Mouse (Mus musculus) neutrophil, adult 5-6 weeks (primary cell): ENCODE measurements around the gene Clec4f. TPM values are rescaled to one million over a fixed set of nuclear protein-coding genes. Genes with fewer than 3 reads are reported as not detected.
"Not testable (repeated sequence)": the region's sequence is repeated elsewhere in the genome, so short reads cannot be mapped to it uniquely, and the experiment has no call there.

Experiments
- ATAC-seq: fragments of 151-379, 151-347 bp; 2 replicates; pipeline ENCODE4 v1.8.0; 2017; ENCODE audit warnings: mild to moderate bottlenecking, moderate TSS enrichment; ENCODE audit not compliant: insufficient number of reproducible peaks, poor library complexity, low FRiP score, severe bottlenecking; ENCODE audit errors: extremely low read depth
- total RNA-seq: library from RNA; stranded (forward); fragments of 200-1000 nt; gene quantifications from 2 replicates; pipeline ENCODE4 v1.2.3, GENCODE M21; 2017

Gene Clec4f
- total RNA-seq, 1 experiment from 2014 or later = not detected

DNA sequence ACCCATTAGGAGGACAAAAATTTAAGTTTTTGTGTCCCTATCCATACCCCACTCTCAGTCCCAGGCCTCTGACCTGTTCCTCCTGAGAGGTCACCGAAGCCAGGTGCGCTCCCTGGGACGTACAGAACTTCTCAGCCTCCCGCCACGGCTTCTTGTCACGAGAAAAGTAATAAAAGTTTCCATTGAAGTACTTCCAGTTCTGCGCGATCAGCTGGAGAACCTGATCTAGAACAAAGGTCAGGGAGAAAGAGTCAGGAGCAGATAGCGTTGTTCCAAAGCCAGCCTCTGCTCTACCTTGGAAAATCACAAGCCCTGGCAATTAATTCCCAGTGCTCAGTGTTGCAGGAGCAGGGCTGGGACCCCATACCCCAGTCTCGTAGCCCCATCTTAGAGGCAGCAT, 9.3 kb downstream of the Clec4f start:
- ATAC-seq = no peak

DNA sequence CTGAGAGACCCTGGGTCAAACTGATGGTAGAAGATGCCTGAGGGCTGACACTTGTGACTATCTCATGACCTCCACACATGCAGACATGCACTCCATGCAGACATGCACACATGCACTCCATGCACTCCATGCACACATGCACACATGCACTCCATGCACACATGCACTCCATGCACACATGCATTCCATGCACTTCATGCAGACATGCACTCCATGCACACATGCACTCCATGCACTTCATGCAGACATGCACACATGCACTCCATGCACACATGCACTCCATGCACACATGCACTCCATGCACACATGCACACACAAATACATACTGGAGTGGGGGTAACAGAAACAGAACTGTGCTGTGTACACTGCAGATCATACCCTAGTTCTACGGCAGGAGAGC, 20.7 kb downstream of the Clec4f start:
- ATAC-seq = no peak

DNA sequence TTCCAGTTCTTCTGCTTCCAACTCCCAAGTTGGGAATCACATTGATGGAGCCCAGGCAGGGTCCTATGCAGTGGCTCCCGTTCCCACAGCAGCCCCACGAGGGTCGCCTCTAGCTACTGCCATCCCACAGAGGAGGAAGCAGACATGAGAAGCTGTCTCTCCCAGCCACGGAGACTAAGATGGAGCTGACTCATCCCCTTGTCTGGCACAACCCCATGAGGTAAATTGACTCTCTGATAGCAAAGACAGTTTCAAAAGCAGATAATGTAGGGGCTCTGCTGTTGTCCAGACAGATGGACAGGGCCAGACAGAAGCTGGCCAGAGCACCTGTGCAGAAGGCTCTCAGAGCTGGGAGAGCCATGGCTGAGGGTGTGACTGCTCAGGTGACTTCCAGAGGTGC, 21.4 kb downstream of the Clec4f start:
- ATAC-seq = not testable (repeated sequence)

DNA sequence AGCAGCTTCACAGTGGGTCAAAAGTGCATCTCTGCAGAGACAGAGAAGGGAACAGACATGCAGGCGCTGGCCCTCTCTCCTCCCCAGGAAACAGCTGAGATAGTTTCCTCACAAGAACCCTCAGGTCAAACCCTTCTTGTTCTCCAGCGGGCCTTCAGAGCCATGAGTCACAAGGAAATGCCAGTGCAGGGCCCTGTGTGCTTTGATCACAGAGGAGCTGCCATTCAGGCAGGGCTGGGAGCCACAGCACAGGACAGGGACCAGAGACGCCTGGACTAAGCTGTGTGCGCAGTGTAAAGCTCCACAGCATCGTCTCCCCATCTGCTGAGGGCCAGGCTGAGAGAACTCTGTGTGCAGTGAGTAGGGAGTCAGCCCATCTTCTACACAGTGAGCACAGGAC, 21.9 kb downstream of the Clec4f start:
- ATAC-seq = not testable (repeated sequence)

DNA sequence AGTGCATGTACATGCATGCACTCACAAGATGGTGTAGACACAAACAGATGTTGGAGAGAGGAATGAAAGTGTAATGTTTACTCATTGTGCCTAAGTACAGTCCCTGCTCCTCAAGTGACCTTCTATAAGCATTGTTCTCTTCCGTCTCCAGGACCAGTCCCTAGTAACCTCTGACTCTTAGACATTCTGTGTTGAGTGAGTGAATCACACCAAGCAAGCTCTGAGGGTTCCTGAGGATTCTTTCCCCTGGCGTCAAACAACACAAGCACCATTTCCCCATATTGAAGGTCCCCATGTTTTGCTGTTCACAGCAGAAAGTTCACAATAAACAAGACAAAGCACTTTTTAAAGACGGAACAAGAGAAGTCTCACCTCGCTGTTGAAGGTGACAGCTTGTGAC, 24.2 kb downstream of the Clec4f start:
- ATAC-seq = no peak

DNA sequence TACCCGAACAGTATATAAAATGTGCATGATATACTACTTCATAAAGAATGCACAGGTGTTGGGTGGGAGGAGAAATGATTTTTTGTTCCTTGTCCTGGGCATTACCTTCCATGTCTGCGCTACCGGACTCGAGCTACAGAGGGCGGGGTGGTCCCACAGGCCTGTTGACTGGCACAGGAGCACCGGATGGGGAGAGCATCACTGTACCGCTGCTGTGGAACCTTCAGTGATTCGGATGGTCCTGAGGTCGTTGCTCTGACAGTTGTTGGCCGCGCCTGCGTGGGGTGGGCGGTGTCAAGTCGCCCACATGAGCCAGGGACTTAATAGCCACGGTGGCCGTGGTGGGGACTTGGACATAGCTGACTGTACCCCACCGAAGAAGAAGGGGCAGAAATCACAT, 29.2 kb downstream of the Clec4f start:
- ATAC-seq = no peak

DNA sequence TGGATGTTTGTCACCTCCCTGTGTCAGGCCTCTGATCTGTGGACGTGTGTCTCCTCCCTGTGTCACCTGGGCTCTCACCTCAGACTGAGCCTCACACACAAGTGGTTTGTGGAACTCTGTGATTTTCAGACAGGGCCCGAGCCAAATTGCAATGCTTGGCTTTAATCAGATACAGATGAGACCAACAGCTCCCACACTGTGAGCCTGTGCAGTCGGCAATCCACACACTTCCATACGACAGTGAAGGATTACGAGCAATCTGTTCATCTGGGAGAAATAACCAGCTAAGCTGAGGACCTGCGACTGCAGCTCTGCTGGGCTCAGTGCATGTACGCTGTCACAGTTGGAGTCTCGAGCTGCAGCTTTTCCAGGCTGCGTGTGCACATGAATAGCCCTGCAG, 36.0 kb downstream of the Clec4f start:
- ATAC-seq = no peak

DNA sequence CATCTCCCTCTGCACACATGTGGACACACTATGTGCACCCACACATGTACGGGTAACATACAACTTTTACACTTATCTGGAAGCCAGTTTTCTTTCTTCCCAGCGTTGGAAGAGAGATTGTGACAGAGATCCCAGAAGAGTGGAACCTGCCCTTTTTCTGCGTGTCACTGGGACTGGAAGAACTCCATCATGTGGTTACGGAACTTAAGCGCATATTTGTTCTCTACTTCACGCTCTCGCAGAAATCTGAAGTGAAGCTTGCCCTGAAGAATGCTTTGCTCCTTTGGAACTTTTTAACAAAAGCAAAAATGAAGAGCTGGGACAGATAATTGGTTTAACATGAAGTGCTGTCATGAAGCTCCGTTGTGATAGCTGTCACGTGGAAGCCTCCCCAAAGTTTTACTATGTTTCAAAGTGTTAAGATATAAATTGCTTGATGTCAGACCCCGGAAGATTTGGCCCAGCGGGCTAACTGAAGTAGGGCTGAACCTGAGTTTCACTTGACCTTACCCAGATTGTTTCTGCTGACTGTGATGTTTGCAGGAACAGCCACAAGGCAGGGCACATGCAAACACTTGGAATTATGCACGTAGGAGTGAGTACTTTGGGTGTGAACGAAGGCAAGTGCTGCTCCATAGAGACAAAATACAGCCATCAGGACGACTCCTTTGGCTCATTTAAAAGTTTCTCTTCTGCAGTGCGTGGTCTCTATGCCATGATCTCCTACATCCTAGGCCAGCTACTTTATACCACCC, 38.2 kb downstream of the Clec4f start:
- no peak for ATAC-seq

DNA sequence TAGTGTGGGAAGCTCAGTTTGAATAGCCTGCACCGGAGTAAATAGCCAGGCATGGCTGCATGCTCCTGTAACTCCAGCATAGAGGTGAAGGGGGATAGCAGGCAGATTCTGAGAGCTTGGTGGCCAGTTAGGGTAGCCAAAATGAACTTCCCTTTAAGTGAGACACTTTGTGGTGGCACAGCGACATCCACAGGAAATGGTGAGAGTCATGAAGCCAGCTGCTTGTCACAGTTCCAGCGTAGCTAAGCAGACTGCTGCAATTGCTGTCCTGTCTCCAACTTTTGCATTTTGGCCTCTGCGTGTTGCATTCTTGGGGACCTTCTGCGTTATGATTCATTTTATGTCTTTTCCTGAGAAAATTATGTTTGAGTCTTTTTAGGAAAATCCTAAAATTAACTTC, 39.5 kb downstream of the Clec4f start:
- no peak for ATAC-seq

DNA sequence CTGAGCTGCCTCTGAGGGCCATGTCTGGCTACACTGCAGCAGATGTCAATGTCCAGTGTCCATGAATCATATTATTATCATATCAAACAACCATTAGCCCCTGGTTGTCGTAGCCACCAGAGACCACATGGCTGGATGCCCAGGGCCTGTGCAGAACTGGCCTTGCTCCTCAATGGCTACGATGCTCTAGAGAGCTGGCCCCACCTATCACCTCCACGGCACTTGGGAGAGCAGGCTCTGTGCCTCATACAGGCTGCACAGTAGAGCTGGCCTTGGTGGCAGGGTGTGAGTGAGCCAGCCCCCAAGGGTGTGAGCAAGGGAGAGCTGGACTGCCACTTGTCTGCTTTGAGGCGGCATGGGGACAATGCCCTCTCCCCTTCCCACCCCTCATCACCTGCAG, 41.5 kb downstream of the Clec4f start:
- ATAC-seq = 0 out of 2 replicates have a peak, but pooled peaks have one; percentile 9

DNA sequence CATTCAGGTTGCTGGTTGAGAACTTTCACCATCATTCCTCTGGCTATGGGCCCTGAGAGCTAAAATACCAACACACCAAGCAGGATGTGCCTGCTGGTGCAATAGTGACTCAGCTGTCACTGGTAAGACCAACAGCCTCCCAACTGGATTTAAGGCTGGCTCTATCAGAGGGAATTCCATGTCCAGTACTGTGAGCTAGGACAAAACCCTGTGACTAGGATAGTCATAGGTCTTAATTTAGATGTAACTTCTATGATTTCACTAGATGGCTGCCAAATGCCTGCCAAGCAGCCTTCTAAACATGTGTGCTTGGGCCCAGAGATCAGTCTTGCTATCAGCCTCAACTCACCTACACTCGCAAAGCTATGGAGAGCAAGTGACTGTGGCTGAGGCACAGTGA, 43.0 kb downstream of the Clec4f start:
- ATAC-seq = no peak

DNA sequence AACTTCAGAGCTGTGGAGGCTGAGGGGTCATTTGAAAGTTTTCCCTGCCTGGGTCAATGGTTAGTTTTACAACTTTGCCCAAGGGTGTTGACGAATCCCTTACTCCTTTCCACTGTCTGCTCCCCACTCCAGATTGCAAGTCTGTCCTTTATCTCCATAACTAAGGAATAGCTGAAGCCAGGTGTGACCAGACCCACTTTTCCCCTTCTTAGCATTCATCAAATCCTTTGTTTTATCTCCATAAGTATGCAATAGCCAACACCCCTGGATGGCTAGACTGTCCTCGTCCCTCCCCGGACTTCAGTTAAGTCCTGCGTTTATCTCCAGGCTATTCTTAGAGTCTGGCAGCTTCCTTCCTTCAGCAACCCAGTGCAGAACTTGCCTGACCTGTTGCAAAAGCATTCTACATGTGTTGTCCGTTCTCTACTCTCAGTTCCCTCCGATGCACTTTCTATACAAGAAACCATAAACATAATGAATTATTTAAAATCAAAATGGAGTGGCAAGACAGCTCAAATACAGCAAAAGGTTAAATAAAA, 56.3 kb downstream of the Clec4f start:
- no peak for ATAC-seq

DNA sequence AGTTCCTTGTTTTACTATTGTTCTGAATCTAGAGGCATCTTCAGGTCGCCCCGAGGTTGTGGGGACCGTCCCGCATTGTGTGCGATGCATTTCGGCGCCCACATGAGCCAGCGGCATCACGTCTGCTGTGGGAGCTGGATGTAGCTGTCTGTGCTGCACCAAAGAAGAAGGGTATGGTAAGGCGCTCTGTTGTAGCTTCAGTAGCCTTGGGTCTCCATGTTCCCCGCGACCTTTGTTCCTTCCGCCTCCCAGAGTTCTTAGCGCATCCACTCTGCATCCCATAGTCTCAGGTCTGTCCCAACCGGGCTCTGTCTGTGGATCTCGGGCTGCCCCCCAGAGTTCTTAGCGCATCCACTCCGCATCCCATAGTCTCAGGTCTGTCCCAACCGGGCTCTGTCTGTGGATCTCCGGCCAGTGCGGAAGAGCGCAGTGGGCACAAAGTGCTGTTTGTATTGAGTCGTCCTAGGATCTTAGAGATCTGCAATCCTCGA, 56.9 kb downstream of the Clec4f start:
- ATAC-seq = no peak

DNA sequence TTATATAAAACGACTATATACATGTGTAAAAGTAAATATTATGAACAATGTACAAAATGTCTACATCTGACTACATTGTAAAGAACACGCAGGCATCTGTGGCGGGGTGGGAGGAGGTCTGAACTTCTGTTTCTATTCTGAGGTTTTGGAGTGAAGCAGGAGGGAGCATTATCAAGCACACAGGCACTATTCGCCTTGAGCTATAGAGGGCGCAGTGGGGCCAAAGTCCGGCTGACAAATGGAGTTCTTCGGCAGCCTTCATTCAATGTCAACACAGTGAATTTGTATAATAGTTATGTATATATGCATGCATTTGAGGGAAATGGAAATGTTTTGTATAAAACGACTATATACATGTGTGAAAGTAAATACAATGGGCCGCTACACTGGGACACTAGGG, 57.3 kb downstream of the Clec4f start:
- ATAC-seq = no peak

DNA sequence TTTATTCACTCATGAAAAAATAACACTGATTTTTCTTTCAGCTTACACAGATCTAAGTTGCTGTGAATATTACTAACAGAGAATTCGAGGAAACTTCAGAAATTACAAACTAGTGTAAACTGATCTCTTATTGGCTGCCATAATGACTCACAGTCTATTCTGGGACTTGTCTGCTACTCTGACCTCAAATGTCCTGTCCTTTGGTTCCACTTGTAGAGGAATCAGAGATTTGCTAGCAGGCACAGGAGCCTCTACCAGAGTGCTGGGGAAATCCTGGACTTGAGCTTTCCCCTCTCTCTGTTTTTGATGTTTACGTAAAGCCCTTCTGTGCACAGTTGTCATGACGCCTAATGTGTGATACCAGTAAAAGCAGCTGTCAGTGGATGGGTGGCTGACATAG, 58.0 kb downstream of the Clec4f start:
- no peak for ATAC-seq

DNA sequence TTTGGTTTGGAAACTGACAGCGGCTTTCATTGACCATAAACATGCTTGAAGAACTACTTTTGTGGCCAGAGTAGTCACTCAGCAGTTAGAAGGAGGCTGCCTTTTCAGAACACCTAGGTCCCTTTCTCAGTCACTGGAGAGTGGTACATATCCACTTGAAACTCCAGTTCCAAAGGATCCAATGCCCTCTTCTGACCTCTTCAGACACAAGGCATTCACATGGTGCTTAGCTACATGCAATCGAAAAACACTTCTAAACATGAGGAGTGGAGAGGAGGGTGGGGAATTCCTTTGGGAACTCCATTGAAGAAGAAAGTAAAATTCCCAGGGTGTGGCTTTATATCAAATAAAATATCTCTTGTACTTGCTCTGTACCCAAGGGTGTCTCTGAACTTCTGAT, 61.0 kb downstream of the Clec4f start:
- ATAC-seq = no peak

Other genes with a start within 250 kb of the Clec4f start
- gene Tet3, start 197.1 kb downstream of the Clec4f start, total RNA-seq = 37.2 and 39.9 TPM in 2 replicates
- 46.1 and 46.7 TPM in 2 replicates for gene Dguok, start 149.2 kb downstream of the Clec4f start, total RNA-seq
- not detected in 2 replicates for gene Actg2, start 119.9 kb downstream of the Clec4f start, total RNA-seq
- 3.8 and 4.8 TPM in 2 replicates for gene Stambp, start 83.5 kb downstream of the Clec4f start, total RNA-seq
- not detected in 2 replicates for gene Cd207, start 21.7 kb upstream of the Clec4f start, total RNA-seq
- not detected in 2 replicates for gene Vax2, start 55.1 kb upstream of the Clec4f start, total RNA-seq
- gene Atp6v1b1, start 86.8 kb upstream of the Clec4f start, total RNA-seq = not detected in 2 replicates
- gene Ankrd53, start 106.5 kb upstream of the Clec4f start, total RNA-seq = not detected in 2 replicates
- gene Tex261, start 119.6 kb upstream of the Clec4f start, total RNA-seq = 30.7 and 34.7 TPM in 2 replicates
- 18.2 and 18.4 TPM in 2 replicates for gene Nagk, start 138.8 kb upstream of the Clec4f start, total RNA-seq
- 26.9 and 27.5 TPM in 2 replicates for gene Paip2b, start 175.6 kb upstream of the Clec4f start, total RNA-seq
- 283 and 343 TPM in 2 replicates for gene Zfp638, start 210.9 kb upstream of the Clec4f start, total RNA-seq